Mouse (Mus musculus) kidney, embryonic 15.5 days (tissue): ENCODE measurements around the gene Ankrd22. TPM values are rescaled to one million over a fixed set of nuclear protein-coding genes. Genes with fewer than 3 reads are reported as not detected.

ENCODE experiments used
- ATAC-seq: fragments of 200-750 bp; cut with Nextera tagmentation; replicated peaks from 2 replicates; pipeline ENCODE4 v1.8.0; 2017; ENCODE audit warnings: moderate TSS enrichment; ENCODE audit not compliant: low FRiP score
- H3K27ac ChIP-seq: fragments of 300-500 bp; sonication (generic); 2 replicates; pipeline ENCODE4 v1.5.1; 2015; ENCODE audit warnings: mild to moderate bottlenecking, inconsistent platforms
- H3K27me3 ChIP-seq: fragments of 300-500 bp; sonication (generic); 2 replicates; pipeline ENCODE4 v1.6.1; 2015; ENCODE audit warnings: inconsistent platforms
- H3K36me3 ChIP-seq: fragments of 300-500 bp; sonication (generic); 2 replicates; pipeline ENCODE4 v1.6.1; 2015; ENCODE audit warnings: inconsistent platforms
- H3K4me1 ChIP-seq: fragments of 300-500 bp; sonication (generic); 2 replicates; pipeline ENCODE4 v1.6.1; 2015; ENCODE audit warnings: inconsistent platforms
- H3K4me2 ChIP-seq: fragments of 300-500 bp; sonication (generic); 2 replicates; pipeline ENCODE4 v1.6.1; 2015; ENCODE audit warnings: moderate library complexity, mild to moderate bottlenecking, inconsistent platforms
- H3K4me3 ChIP-seq: fragments of 300-500 bp; sonication (generic); replicated peaks from 2 replicates; pipeline ENCODE4 v1.5.1; 2015; ENCODE audit warnings: mild to moderate bottlenecking, inconsistent platforms
- H3K9ac ChIP-seq: fragments of 300-500 bp; sonication (generic); 2 replicates; pipeline ENCODE4 v1.6.1; 2015; ENCODE audit warnings: mild to moderate bottlenecking, inconsistent platforms
- H3K9me3 ChIP-seq: fragments of 300-500 bp; sonication (generic); replicated peaks from 2 replicates; pipeline ENCODE4 v1.6.1; 2016; ENCODE audit warnings: inconsistent platforms
- WGBS: fragments of 180-500 bp; shearing (Covaris S2); methylation state at CpG from one replicate; pipeline ENCODE4 v1.1.7; 2015; ENCODE audit warnings: mixed read lengths; 5-methylcytosine and 5-hydroxymethylcytosine counted together
- polyA plus RNA-seq: library from polyadenylated mRNA; unstranded; fragments of >200 nt; fragmentation: Nextera tagmentation; extraction: Ambion mirVana; gene quantifications from 2 replicates; pipeline ENCODE4 v1.2.1, GENCODE M21; 2015

Ankrd22 gene
- polyA plus RNA-seq, 1 experiment from 2014 or later, result 0.08 TPM

DNA sequence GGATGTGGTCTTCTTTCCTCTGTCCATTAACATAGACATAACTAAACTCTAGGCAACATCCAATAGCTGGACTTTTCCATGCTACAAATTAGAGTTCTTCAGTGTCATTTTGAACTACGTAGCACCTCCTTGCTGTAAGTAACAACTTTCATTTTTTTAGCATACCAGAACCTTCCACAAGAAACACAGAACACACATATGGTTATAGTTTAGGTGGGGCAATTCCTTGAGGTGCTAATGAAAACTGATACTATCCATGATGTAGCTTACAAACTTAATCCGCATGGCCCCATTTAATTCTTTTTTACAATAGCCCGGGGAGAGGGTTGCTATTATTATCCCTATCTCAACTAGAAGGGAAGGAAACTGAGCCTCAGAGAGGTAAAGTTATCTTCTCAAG, 8.2 kb upstream of the Ankrd22 start:
- H3K27me3 ChIP-seq, result no peaks in the 10 kb centered on the region
- H3K27ac ChIP-seq, result no peak overlapping the region
- no peak overlapping the region for H3K4me2 ChIP-seq
- no peak overlapping the region for H3K4me3 ChIP-seq
- H3K36me3 ChIP-seq, result no peaks in the 10 kb centered on the region
- WGBS, result 84% methylated on average over 3 of the region's 3 CpGs
- no peak for ATAC-seq
- H3K4me1 ChIP-seq, result no peaks in the 10 kb centered on the region
- H3K9ac ChIP-seq, result no peak overlapping the region
- H3K9me3 ChIP-seq, result no peaks in the 10 kb centered on the region

DNA sequence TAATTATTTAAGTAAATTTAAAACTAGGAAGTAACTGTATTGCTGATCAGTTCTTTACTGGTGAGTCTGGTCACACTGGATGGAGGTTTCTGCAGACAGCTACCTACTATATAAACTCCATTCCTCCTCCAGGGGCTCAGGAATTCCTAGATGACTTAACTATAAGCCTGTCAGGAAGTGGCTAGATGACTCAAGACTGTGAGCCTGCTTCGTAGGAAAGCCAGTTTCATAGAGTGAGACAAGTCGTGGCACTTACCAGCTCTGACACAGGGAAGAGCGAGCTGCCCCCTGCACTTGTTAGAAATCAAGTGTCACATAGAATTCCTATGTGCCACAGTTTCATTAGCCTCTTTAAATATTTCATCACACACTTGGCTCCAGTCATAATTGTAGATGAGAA, 5.3 kb upstream of the Ankrd22 start:
- Histone ChIP-seq H3K4me2 (no peak overlapping the region), H3K4me3 (no peak overlapping the region), H3K27me3 (no peaks in the 10 kb centered on the region), H3K27ac (no peak overlapping the region), H3K4me1 (no peaks in the 10 kb centered on the region; the same call in 1 of the 2 replicates), H3K36me3 (no peaks in the 10 kb centered on the region), H3K9ac (no peak overlapping the region), H3K9me3 (no peaks in the 10 kb centered on the region)
- 66% methylated on average over 3 of the region's 3 CpGs for WGBS
- ATAC-seq, result no peak

DNA sequence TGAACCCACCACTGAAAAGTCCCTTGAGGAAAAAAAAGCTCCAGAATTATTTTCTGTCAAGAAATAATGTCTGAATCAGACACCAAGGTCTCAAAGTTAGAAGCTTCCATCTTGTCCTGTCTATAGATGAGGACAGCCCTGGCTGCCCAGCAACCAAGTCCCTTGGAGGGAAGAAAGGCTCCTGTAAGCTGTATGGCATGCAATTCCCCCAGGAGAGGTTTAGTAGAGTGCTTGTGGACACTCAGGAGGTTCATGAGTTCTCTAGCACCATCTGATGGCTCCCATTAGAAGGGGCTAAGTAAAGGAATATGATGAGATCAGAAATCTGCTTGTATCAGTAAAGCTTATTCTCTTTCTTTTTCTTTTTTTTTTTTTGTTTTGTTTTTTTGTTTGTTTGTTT, 3.3 kb upstream of the Ankrd22 start:
- ATAC-seq, result no peak
- Histone ChIP-seq H3K9me3 (no peaks in the 10 kb centered on the region), H3K4me3 (no peak overlapping the region), H3K36me3 (no peaks in the 10 kb centered on the region), H3K27ac (no peak overlapping the region), H3K4me1 (no peaks in the 10 kb centered on the region; the same call in 1 of the 2 replicates), H3K9ac (no peak overlapping the region), H3K27me3 (no peaks in the 10 kb centered on the region), H3K4me2 (no peak overlapping the region)

DNA sequence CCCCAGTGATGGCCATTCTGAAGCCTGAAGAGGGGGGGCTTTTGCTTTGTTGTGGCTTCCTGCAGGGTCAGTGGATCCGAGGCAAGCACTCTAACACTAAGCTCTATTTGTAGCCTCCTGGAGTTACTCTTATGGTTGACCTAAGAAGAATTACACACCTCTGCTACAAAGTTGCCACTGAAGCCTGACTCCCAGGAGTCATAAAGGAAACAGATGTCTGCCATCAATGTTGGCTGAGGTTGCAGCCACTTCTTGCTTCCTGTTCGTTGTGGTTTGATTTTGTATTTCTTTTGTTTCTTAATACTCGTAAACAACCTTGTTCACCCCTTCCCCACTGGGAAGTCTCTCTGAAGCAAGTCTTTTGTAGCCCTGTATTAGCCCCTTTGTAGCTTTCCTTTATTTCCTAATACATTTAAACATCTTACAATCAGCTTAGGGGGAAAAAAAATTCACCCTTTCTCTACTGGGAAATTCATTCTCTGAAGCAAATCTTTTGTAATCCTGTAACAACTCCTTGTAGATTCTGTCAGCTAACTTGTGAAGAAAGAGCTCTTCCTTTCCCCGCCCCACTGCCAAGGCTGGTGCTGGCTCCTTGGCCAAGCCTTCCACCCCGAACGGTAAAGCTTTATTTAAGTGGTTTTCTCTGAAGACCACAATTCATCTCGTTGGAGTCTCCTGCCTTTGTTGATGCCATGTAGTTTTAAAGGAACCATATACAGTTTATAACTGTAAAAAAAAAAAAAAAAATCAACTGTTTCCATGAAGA, 2.2 kb upstream of the Ankrd22 start:
- no peak for ATAC-seq
- no peaks in the 10 kb centered on the region for H3K27me3 ChIP-seq

DNA sequence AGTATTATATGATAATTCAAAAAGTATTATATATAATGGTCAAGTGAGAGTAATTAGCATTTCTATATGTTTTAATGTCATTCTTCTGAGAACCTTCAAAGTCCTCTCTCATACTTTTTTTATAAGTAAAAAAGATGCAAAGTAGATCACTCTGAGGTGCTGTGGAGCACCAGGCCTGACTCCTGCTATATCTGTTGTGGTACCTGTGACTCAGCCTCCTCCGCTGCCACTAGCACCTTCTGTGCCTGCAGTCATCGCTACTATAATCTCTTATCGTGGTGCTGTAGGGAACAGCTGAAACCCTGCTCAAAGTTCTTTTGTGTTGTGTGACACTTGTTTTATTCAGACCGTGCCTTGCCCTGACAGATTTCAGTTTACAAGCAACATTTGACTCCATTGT, 533 bp upstream of the Ankrd22 start:
- no peaks in the 10 kb centered on the region; the same call in 1 of the 2 replicates for H3K4me1 ChIP-seq
- no peaks in the 10 kb centered on the region for H3K36me3 ChIP-seq
- H3K4me3 ChIP-seq, result no peak overlapping the region
- no peak for ATAC-seq
- 78% methylated on average over 4 of the region's 4 CpGs for WGBS
- no peaks in the 10 kb centered on the region for H3K9me3 ChIP-seq
- no peak overlapping the region for H3K27ac ChIP-seq
- no peaks in the 10 kb centered on the region for H3K27me3 ChIP-seq
- no peak overlapping the region for H3K4me2 ChIP-seq
- H3K9ac ChIP-seq, result no peak overlapping the region

More for the DNA sequence above, 2.2 kb upstream of the Ankrd22 start:
- no peaks in the 10 kb centered on the region for H3K9me3 ChIP-seq
- no peak overlapping the region for H3K4me3 ChIP-seq
- H3K9ac ChIP-seq, result no peak overlapping the region
- H3K4me2 ChIP-seq, result no peak overlapping the region
- 40% methylated on average over 7 of the region's 7 CpGs for WGBS
- H3K4me1 ChIP-seq, result no peaks in the 10 kb centered on the region; the same call in 1 of the 2 replicates
- 0 out of 2 replicates have a peak overlapping the region, but pooled peaks have one; percentile 10 for H3K27ac ChIP-seq
- no peaks in the 10 kb centered on the region for H3K36me3 ChIP-seq

DNA sequence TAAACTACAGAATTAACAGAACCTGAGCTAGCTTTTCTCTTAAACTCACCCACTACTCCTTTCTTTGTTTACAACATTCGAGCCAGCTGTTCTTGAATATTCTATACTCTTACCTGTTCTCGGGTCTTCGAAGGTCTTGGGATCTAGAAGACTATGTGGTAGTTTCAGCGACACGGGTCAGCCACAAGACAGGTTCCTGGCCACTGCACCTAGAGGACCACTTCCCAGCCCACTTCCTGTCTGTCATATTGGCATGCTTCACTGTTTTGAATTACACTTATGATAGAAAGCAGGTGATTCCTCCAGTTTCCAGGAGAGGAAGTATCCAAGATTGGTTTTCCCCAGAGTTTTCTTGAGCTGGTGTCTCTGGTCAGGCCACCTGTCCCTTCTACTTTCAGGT, 3.2 kb downstream of the Ankrd22 start:
- Histone ChIP-seq H3K4me3 (no peak overlapping the region), H3K9ac (no peak overlapping the region), H3K36me3 (no peaks in the 10 kb centered on the region), H3K4me2 (no peak overlapping the region), H3K27ac (no peak overlapping the region), H3K4me1 (no peaks in the 10 kb centered on the region), H3K27me3 (no peaks in the 10 kb centered on the region), H3K9me3 (no peaks in the 10 kb centered on the region)
- WGBS, result 86% methylated on average over 5 of the region's 5 CpGs
- no peak for ATAC-seq

DNA sequence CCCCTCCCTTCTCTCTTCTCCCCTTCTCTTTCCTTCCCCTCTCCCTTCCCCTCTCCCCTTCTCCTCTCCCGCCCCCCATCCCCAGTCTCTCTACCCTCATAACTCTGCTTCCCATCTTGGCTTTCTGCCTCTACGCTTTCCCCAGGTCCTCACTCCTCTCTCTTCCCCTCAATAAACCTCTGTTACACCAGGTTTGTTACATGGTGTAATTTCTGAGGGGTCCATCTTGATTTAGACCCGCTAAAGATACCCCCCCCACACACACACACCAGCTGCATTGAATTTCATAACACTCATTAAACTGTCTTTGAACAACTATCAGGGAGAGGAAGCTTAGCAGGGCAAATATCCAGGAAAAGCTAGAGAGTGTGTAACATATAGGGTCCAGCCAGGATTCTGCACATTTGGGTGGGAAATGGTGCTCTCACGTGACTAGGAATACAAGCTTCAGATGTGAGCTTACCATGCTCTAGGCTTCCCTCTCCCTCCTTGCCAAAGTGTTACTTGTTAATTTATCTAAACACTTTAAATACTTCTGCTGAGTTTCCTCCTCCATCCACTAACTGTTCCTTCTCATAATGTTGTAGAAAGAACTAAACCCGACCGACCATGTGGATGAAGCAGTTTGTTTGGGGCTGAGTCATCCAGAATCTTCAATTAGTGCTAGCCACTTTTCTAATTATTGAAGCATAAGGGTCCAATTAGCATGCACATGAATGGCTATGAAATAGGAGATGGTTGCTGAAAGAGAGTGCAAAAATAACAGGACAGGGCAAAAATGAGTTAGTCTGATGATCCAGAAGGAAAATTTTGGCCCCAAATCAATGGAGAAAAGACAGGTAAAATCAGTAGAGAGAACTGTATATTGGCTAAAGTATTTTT, 12.3 kb downstream of the Ankrd22 start:
- H3K4me3 ChIP-seq, result no peak overlapping the region
- H3K27me3 ChIP-seq, result no peaks in the 10 kb centered on the region
- H3K36me3 ChIP-seq, result no peaks in the 10 kb centered on the region
- no peak overlapping the region for H3K27ac ChIP-seq
- WGBS, result 63% methylated on average over 6 of the region's 6 CpGs
- no peak overlapping the region for H3K4me2 ChIP-seq
- H3K4me1 ChIP-seq, result no peaks in the 10 kb centered on the region
- no peaks in the 10 kb centered on the region for H3K9me3 ChIP-seq
- no peak for ATAC-seq
- H3K9ac ChIP-seq, result no peak overlapping the region

DNA sequence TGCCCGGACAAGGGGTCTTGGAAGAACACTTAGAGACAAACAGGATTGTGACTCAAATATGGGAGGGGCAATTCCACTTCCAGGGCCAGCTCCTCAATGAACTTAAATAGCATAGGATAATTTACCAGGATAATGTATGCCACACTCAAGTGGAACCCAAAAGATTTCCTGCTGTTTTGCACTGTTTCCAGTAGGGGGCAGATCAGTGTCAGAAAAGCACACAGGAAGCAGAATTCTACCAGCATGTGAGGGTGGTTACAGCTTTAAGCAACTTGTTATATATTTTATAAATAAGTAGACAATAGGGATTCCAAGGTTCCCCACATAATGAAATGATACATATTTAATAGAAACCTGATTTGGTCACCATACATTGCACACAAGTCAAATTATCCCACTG, 13.9 kb downstream of the Ankrd22 start:
- no peaks in the 10 kb centered on the region for H3K9me3 ChIP-seq
- no peak overlapping the region for H3K4me2 ChIP-seq
- H3K9ac ChIP-seq, result no peak overlapping the region
- no peaks in the 10 kb centered on the region for H3K36me3 ChIP-seq
- WGBS, result 61% methylated on average over 1 of the region's 1 CpGs
- no peaks in the 10 kb centered on the region for H3K27me3 ChIP-seq
- H3K4me3 ChIP-seq, result no peak overlapping the region
- no peak overlapping the region for H3K27ac ChIP-seq
- no peaks in the 10 kb centered on the region for H3K4me1 ChIP-seq
- ATAC-seq, result no peak

DNA sequence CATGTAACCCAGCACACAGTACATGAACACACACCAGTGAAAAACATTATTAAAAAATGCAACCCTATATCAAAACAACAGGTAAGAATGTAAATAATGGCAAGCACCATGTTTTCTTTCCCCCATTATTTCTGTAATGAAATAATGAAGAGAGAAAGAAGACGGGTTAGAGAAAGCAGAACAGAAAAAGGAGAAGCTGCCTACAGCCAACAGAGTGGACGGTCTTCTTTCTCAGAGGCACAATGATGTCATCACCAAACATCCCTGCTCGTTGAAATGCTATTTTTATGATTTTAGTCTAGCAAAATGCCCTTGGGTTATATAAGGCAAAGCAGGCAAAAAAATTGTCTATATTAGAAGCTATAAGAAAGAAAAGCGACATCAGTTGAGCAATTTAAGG, 17.4 kb downstream of the Ankrd22 start:
- 79% methylated on average over 4 of the region's 4 CpGs for WGBS
- Histone ChIP-seq H3K36me3 (no peaks in the 10 kb centered on the region), H3K27ac (no peak overlapping the region), H3K4me3 (no peak overlapping the region), H3K9ac (no peak overlapping the region), H3K4me1 (no peaks in the 10 kb centered on the region), H3K27me3 (no peaks in the 10 kb centered on the region), H3K9me3 (no peaks in the 10 kb centered on the region), H3K4me2 (no peak overlapping the region)
- no peak for ATAC-seq

DNA sequence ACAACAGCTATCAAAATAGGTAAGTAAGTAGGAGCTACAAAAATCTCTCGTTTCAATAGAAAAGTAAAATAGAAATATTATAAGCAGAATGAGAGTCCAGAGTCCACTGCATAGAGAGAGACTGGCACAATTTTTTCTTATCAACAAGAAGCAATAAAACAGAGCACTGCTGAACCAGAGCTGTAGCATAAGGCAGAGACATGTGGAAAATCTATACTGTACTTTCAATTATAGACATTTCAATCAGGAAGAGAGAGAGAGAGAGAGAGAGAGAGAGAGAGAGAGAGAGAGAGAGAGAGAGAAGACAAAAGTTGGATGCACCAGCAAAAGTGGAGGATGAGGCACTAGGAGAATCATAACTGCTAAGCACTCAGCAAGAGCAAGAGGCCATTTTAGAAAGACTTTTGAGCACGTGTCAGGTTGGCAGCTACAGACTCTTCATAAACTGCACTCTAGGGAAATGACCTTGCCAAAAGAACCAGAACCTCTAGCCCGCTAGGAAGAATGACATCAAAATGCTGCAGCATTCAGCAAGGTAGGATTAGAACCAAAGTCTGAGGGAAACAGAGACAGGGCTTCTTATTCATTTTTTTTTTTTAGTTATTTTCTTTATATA, 26.3 kb downstream of the Ankrd22 start:
- no peaks in the 10 kb centered on the region for H3K36me3 ChIP-seq
- no peaks in the 10 kb centered on the region for H3K4me1 ChIP-seq
- WGBS, result 74% methylated on average over 3 of the region's 3 CpGs
- no peak overlapping the region for H3K4me2 ChIP-seq
- no peaks in the 10 kb centered on the region for H3K9me3 ChIP-seq
- H3K27ac ChIP-seq, result no peak overlapping the region
- H3K27me3 ChIP-seq, result no peaks in the 10 kb centered on the region
- H3K4me3 ChIP-seq, result no peak overlapping the region
- no peak overlapping the region for H3K9ac ChIP-seq
- no peak for ATAC-seq

DNA sequence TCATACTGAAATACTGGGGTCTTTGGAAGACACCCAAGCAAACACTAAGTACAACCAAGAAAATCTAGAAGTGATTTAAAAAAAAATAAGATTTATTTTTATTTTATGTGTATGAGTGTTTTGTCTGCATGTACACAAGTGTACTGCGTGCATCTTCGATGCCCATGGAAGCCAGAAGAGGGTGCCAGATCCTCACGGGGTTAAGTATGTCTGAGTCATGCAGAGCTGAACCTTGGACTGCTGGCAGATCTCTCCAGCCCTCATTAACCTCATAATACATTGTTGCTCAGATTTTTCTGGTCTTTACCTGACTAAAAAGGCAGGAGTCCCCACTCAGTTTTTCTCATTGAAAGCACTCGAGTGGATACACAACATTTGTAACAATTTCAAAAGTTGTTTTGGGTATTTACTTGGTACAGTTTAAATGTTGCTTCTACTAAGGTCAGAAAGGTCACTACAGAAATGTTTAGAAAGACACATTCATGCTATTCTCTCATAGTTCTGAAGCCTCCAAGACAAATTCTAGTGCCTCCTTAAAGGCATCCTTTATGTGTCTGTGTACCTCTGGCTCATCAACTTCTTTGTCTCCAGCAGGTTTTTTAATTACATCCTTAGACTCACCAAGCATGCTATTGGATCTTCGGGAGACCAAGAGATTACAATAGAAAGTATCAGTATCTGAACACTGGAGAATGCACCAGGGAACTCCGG, 27.0 kb downstream of the Ankrd22 start:
- no peaks in the 10 kb centered on the region for H3K36me3 ChIP-seq
- WGBS, result 86% methylated on average over 6 of the region's 6 CpGs
- no peak overlapping the region for H3K4me2 ChIP-seq
- H3K27ac ChIP-seq, result no peak overlapping the region
- no peak overlapping the region for H3K9ac ChIP-seq
- ATAC-seq, result no peak
- no peaks in the 10 kb centered on the region for H3K4me1 ChIP-seq
- no peak overlapping the region for H3K4me3 ChIP-seq
- no peaks in the 10 kb centered on the region for H3K9me3 ChIP-seq
- no peaks in the 10 kb centered on the region for H3K27me3 ChIP-seq
